21 mouse cellular contexts compared by ENCODE assay signal in the genomic region with DNA sequence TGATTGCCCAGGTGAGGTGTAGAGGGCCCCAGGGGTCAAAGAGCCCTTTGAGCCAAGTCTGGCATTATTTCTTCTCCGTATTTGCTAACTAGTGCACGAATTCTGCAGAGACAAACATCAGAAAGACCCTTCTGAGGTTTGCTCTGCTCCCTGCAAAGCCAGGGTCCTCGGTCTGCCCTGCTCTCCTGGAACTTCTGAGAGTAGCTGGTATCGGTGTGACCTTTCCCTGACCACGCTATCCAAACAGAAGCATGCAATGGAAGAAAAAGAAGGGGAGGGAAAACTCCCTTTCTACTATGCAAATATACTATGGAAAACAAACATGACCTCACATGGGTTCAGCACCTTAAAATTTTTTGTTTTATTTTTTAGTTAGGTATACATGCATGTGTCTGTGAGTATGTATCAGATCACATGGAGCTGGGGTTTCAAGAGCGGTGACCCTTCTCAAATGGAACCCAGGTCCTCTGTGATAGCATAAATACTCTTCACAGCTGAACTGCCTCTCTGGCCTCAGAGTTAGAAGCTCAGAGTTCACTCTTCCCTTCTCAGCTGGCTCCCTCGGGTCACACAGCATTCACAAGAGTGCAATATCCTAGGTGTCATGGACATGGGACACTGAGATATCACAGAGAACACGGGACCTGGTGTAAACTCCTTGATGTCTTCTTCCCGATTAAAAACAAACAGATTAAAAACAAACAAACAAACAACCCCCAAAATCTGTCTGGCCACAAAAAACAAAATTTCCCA.
DNase-seq lines count a peak whose midpoint lies in the region; ATAC-seq and TF ChIP-seq lines count a peak whose summit lies in the region.
"Had no signal": no experiment of that assay in that cellular context is flagged by ENCODE, and none has a peak within 500 bp of the region (broad histone marks: within the 10 kb centered on the region; RNA-seq: fewer than 3 reads in every experiment).

No protein-coding gene starts in this region.

- no peak overlapping the region for H3K4me3 ChIP-seq in liver, adult 2 months (ENCODE audit: insufficient read depth, low read depth, low read length)
- H3K4me3 ChIP-seq in intestine, postnatal 0 days (ENCODE audit: low read depth, low read length) = no peak overlapping the region
- no peak overlapping the region for H3K4me3 ChIP-seq in liver, embryonic 15.5 days (replicated peaks)
- H3K4me3 ChIP-seq in stomach, embryonic 15.5 days (replicated peaks) = no peak overlapping the region
- H3K4me3 ChIP-seq: embryonic facial prominence, embryonic 15.5 days; forebrain, embryonic 15.5 days; heart, embryonic 13.5 days; hindbrain, embryonic 13.5 days had no signal

- no peaks in the 10 kb centered on the region for H3K27me3 ChIP-seq in liver, adult 2 months (ENCODE audit: control insufficient read depth, insufficient read depth, low read length)
- no peaks in the 10 kb centered on the region for H3K27me3 ChIP-seq in intestine, postnatal 0 days (replicated peaks; ENCODE audit: control insufficient read depth, insufficient read depth, low read length)
- no peaks in the 10 kb centered on the region for H3K27me3 ChIP-seq in liver, embryonic 15.5 days
- no peaks in the 10 kb centered on the region for H3K27me3 ChIP-seq in stomach, embryonic 15.5 days (replicated peaks)
- H3K27me3 ChIP-seq: CH12.LX; embryonic facial prominence, embryonic 15.5 days; forebrain, embryonic 15.5 days; heart, embryonic 13.5 days; Patski had no signal

- 29% methylated on average over 9 of the region's 9 CpGs for WGBS in liver, adult 2 months
- WGBS in intestine, postnatal 0 days = 28% methylated on average over 9 of the region's 9 CpGs
- 46% methylated on average over 9 of the region's 9 CpGs for WGBS in liver, embryonic 15.5 days (ENCODE audit: insufficient replicate concordance)
- WGBS in stomach, embryonic 15.5 days = 41% methylated on average over 9 of the region's 9 CpGs

- no peaks in the 10 kb centered on the region for H3K36me3 ChIP-seq in liver, adult 2 months (ENCODE audit: control insufficient read depth, insufficient read depth, low read length)
- H3K36me3 ChIP-seq in intestine, postnatal 0 days (ENCODE audit: control insufficient read depth, insufficient read depth) = no peaks in the 10 kb centered on the region
- H3K36me3 ChIP-seq in liver, embryonic 15.5 days (replicated peaks) = no peaks in the 10 kb centered on the region
- H3K36me3 ChIP-seq in stomach, embryonic 15.5 days = no peaks in the 10 kb centered on the region
- H3K36me3 ChIP-seq: embryonic facial prominence, embryonic 15.5 days; forebrain, embryonic 15.5 days; heart, embryonic 13.5 days; hindbrain, embryonic 13.5 days had no signal

- no peaks in the 10 kb centered on the region for H3K79me2 ChIP-seq in liver, adult 2 months (ENCODE audit: control insufficient read depth, insufficient read depth, low read length)

- no peaks in the 10 kb centered on the region for H3K9me3 ChIP-seq in intestine, postnatal 0 days (ENCODE audit: control insufficient read depth)
- H3K9me3 ChIP-seq in liver, embryonic 15.5 days (replicated peaks) = no peaks in the 10 kb centered on the region
- no peaks in the 10 kb centered on the region for H3K9me3 ChIP-seq in stomach, embryonic 15.5 days
- H3K9me3 ChIP-seq: embryonic facial prominence, embryonic 15.5 days; forebrain, embryonic 15.5 days; heart, embryonic 13.5 days; hindbrain, embryonic 13.5 days had no signal

- peak overlapping the region; percentile 21; the same call in 1 of the 2 replicates for H3K4me2 ChIP-seq in intestine, postnatal 0 days (replicated peaks; ENCODE audit: low read depth)
- no peak overlapping the region for H3K4me2 ChIP-seq in liver, embryonic 15.5 days
- no peak overlapping the region for H3K4me2 ChIP-seq in stomach, embryonic 15.5 days
- H3K4me2 ChIP-seq: embryonic facial prominence, embryonic 15.5 days; forebrain, embryonic 15.5 days; heart, embryonic 13.5 days; hindbrain, embryonic 13.5 days had no signal

- H3K9ac ChIP-seq in liver, adult 2 months (ENCODE audit: low read depth, low read length) = no peak overlapping the region
- H3K9ac ChIP-seq in intestine, postnatal 0 days (ENCODE audit: low read depth, low read length) = no peak overlapping the region
- H3K9ac ChIP-seq in liver, embryonic 15.5 days = no peak overlapping the region
- H3K9ac ChIP-seq in stomach, embryonic 15.5 days = no peak overlapping the region
- H3K9ac ChIP-seq: embryonic facial prominence, embryonic 15.5 days; forebrain, embryonic 15.5 days; heart, embryonic 13.5 days; hindbrain, embryonic 13.5 days had no signal

- no peak for TF ChIP-seq CTCF in liver, adult 2 months (IDR thresholded peaks at IDR 0.05; ENCODE audit: low read depth, low read length)
- no peak for TF ChIP-seq CTCF in intestine, postnatal 0 days (IDR thresholded peaks at IDR 0.05; ENCODE audit: low read depth)

- ATAC-seq in intestine, postnatal 0 days = peak; percentile 56; the same call in 1 of the 2 replicates
- ATAC-seq in liver, embryonic 15.5 days (ENCODE audit: insufficient read depth) = peak; percentile 28; the same call in 1 of the 2 replicates
- peak; percentile 59; the same call in 1 of the 2 replicates for ATAC-seq in stomach, embryonic 15.5 days (ENCODE audit: insufficient read depth, low FRiP score, low read depth)
- ATAC-seq: activated CD4-positive, CD25-positive, alpha-beta regulatory T cell, adult 4 months; forebrain, embryonic 15.5 days; Patski had no signal

- TF ChIP-seq POLR2A in liver, adult 2 months (IDR thresholded peaks at IDR 0.05; ENCODE audit: extremely low read depth, insufficient read depth, low read length) = no peak

- peaks cover 4% of the 10 kb centered on the region; the same call in 1 of the 2 replicates for H3K4me1 ChIP-seq in liver, adult 2 months (ENCODE audit: control insufficient read depth, insufficient read depth, low read length)
- H3K4me1 ChIP-seq in intestine, postnatal 0 days (replicated peaks; ENCODE audit: control insufficient read depth, insufficient read depth, low read length) = 0 out of 2 replicates have a peak, but pooled peaks cover 10% of the 10 kb centered on the region
- H3K4me1 ChIP-seq in liver, embryonic 15.5 days (replicated peaks) = peaks cover 8% of the 10 kb centered on the region; the same call in 1 of the 2 replicates
- H3K4me1 ChIP-seq in stomach, embryonic 15.5 days = no peaks in the 10 kb centered on the region
- H3K4me1 ChIP-seq: embryonic facial prominence, embryonic 15.5 days; forebrain, embryonic 15.5 days had no signal

- no peak overlapping the region for H3K27ac ChIP-seq in liver, adult 2 months (replicated peaks; ENCODE audit: insufficient read depth, low read depth, low read length)
- H3K27ac ChIP-seq in intestine, postnatal 0 days (ENCODE audit: low read depth, low read length) = peak overlapping the region; percentile 75
- no peak overlapping the region for H3K27ac ChIP-seq in liver, embryonic 15.5 days (replicated peaks)
- no peak overlapping the region; the same call in 1 of the 2 replicates for H3K27ac ChIP-seq in stomach, embryonic 15.5 days
- H3K27ac ChIP-seq: embryonic facial prominence, embryonic 15.5 days; forebrain, embryonic 15.5 days; heart, embryonic 13.5 days; hindbrain, embryonic 13.5 days had no signal

- DNase-seq in liver, adult 2 months (ENCODE audit: extremely low read depth, low read depth, low spot score) = peak; percentile 7
- DNase-seq in liver = no peak
- DNase-seq in adrenal gland, postnatal 36 days = no peak
- no peak for DNase-seq in embryo, embryonic 10 days (ENCODE audit: low spot score)
- no peak for DNase-seq in ovary, postnatal 36 days (ENCODE audit: low spot score)
- DNase-seq: adrenal gland, postnatal 14 days; cerebellum, adult 2 months; cerebellum, postnatal 10 days; embryo, embryonic 11 days; gastrocnemius, postnatal 14 days; heart, postnatal 4 days had no signal
